Mouse (Mus musculus) myocyte (in vitro differentiated cells): ENCODE results near the gene Acat3. TPM values are rescaled to one million over a fixed set of nuclear protein-coding genes. Genes with fewer than 3 reads are reported as not detected.
A peak's percentile ranks its signal among the peaks of the same experiment; 100 is the strongest.

ENCODE experiments used
- H3K27me3 ChIP-seq: one replicate; pipeline ENCODE4 v1.6.1; 2011; ENCODE audit not compliant: control insufficient read depth, insufficient read depth, insufficient read length
- H3K36me3 ChIP-seq: one replicate; pipeline ENCODE4 v1.6.1; 2011; ENCODE audit not compliant: control insufficient read depth, insufficient read depth
- H3K4me2 ChIP-seq: one replicate; pipeline ENCODE4 v1.6.1; 2011; ENCODE audit warnings: low read depth, control low read depth
- H3K4me3 ChIP-seq: one replicate; pipeline ENCODE4 v1.5.1; 2011; ENCODE audit warnings: mild to moderate bottlenecking, control low read depth, moderate library complexity
- H3K79me2 ChIP-seq: one replicate; pipeline ENCODE4 v1.6.1; 2011; ENCODE audit not compliant: control insufficient read depth, insufficient read depth
- H3ac ChIP-seq: one replicate; pipeline ENCODE4 v1.6.1; 2011; ENCODE audit not compliant: control insufficient read depth, insufficient read length
- CEBPB ChIP-seq: IDR thresholded peaks from 2 replicates; pipeline ENCODE4 v1.6.1; 2011; ENCODE audit warnings: mild to moderate bottlenecking, moderate library complexity; ENCODE audit not compliant: poor library complexity, insufficient read depth, severe bottlenecking
- E2F4 ChIP-seq: IDR thresholded peaks from one replicate; pipeline ENCODE4 v1.6.1; 2011; ENCODE audit warnings: mild to moderate bottlenecking, control low read depth, moderate library complexity; ENCODE audit not compliant: insufficient read depth
- MAX ChIP-seq: IDR thresholded peaks from one replicate; pipeline ENCODE4 v1.6.1; 2011; ENCODE audit warnings: low read depth, mild to moderate bottlenecking, control low read depth
- MYOD1 ChIP-seq, 3 experiments: IDR thresholded peaks; one replicate each; pipeline ENCODE4 v1.6.1; 2011; ENCODE audit warnings: control low read depth in 2 of 3, low read depth in 2 of 3, mild to moderate bottlenecking in 2 of 3, moderate library complexity in 1 of 3; ENCODE audit not compliant: insufficient read length in 2 of 3, control insufficient read depth in 1 of 3
- MYOG ChIP-seq, 3 experiments: IDR thresholded peaks; one replicate each; pipeline ENCODE4 v1.6.1; 2011; ENCODE audit warnings: control low read depth in 2 of 3, low read depth in 2 of 3, mild to moderate bottlenecking in 2 of 3; ENCODE audit not compliant: insufficient read length in 2 of 3, control insufficient read depth in 1 of 3, insufficient read depth in 1 of 3
- POLR2A ChIP-seq: IDR thresholded peaks from one replicate; pipeline ENCODE4 v1.6.1; 2011; ENCODE audit warnings: low read depth, mild to moderate bottlenecking, control low read depth, moderate library complexity; ENCODE audit not compliant: insufficient read length
- POLR2AphosphoS2 ChIP-seq: IDR thresholded peaks from one replicate; pipeline ENCODE4 v1.6.1; 2011; ENCODE audit warnings: low read depth, control low read depth; ENCODE audit not compliant: insufficient read length
- REST ChIP-seq: IDR thresholded peaks from one replicate; pipeline ENCODE4 v1.6.1; 2011; ENCODE audit warnings: mild to moderate bottlenecking, control low read depth, moderate library complexity; ENCODE audit not compliant: insufficient read depth, insufficient read length
- SRF ChIP-seq: IDR thresholded peaks from one replicate; pipeline ENCODE4 v1.6.1; 2011; ENCODE audit warnings: low read depth; ENCODE audit not compliant: control insufficient read depth, insufficient read length
- TCF12 ChIP-seq: IDR thresholded peaks from one replicate; pipeline ENCODE4 v1.6.1; 2011; ENCODE audit warnings: mild to moderate bottlenecking, control low read depth; ENCODE audit not compliant: poor library complexity, insufficient read depth, severe bottlenecking
- TCF3 ChIP-seq: IDR thresholded peaks from one replicate; pipeline ENCODE4 v1.6.1; 2011; ENCODE audit warnings: low read depth, control low read depth; ENCODE audit not compliant: insufficient read length
- USF1 ChIP-seq: IDR thresholded peaks from one replicate; pipeline ENCODE4 v1.6.1; 2011; ENCODE audit warnings: low read depth, mild to moderate bottlenecking, control low read depth, moderate library complexity
- polyA plus RNA-seq: library from polyadenylated mRNA; unstranded; fragments of >200 nt; fragmentation: generic; extraction: Trizol; gene quantifications from one replicate; pipeline ENCODE4 v1.2.1, GENCODE M21; 2012; ENCODE audit warnings: missing spikeins

The Acat3 gene
- polyA plus RNA-seq, 1 experiment = 0.76 TPM

GRCm38 (mm10) chr17:12921073-12921472 lies 19.3 kb downstream of the Acat3 start:
- Histone ChIP-seq H3K4me2 (no peak overlapping the region), H3K4me3 (no peak overlapping the region), H3ac (no peak overlapping the region), H3K36me3 (peaks cover 69% of the 10 kb centered on the region), H3K79me2 (peaks cover 43% of the 10 kb centered on the region), H3K27me3 (no peaks in the 10 kb centered on the region)
- TF ChIP-seq POLR2AphosphoS2 (no peak), CEBPB (no peak), TCF12 (no peak), TCF3 (no peak), SRF (no peak), MYOD1 (IDR thresholded peaks at IDR 0.05; ENCODE audit: control insufficient read depth in 1 of 3, insufficient read length in 2 of 3, low read depth in 2 of 3) (no peak), POLR2A (no peak), MAX (no peak), REST (no peak), MYOG (IDR thresholded peaks at IDR 0.05; ENCODE audit: control insufficient read depth in 1 of 3, insufficient read depth in 1 of 3, insufficient read length in 2 of 3, low read depth in 2 of 3) (no peak), E2F4 (no peak), USF1 (no peak)

GRCm38 (mm10) chr17:12916588-12917380 lies 23.6 kb downstream of the Acat3 start:
- H3ac ChIP-seq = peak overlapping the region; percentile 72
- no peak for TF ChIP-seq MAX
- no peak for TF ChIP-seq USF1
- TF ChIP-seq REST = no peak
- TF ChIP-seq MYOG (IDR thresholded peaks at IDR 0.05; ENCODE audit: control insufficient read depth in 1 of 3, insufficient read depth in 1 of 3, insufficient read length in 2 of 3, low read depth in 2 of 3) = no peak
- no peak for TF ChIP-seq POLR2A
- no peak for TF ChIP-seq TCF3
- no peak for TF ChIP-seq CEBPB
- TF ChIP-seq E2F4 = no peak
- no peak for TF ChIP-seq MYOD1 (IDR thresholded peaks at IDR 0.05; ENCODE audit: control insufficient read depth in 1 of 3, insufficient read length in 2 of 3, low read depth in 2 of 3)
- TF ChIP-seq TCF12 = no peak
- TF ChIP-seq SRF = no peak
- TF ChIP-seq POLR2AphosphoS2 = no peak
- H3K27me3 ChIP-seq = no peaks in the 10 kb centered on the region
- peak overlapping the region; percentile 84 for H3K4me2 ChIP-seq
- peaks cover 46% of the 10 kb centered on the region for H3K36me3 ChIP-seq
- H3K4me3 ChIP-seq = peak overlapping the region; percentile 95
- H3K79me2 ChIP-seq = peaks cover 60% of the 10 kb centered on the region

- no peak for TF ChIP-seq TCF12
- no peak for TF ChIP-seq USF1
- no peak for TF ChIP-seq MYOD1 (IDR thresholded peaks at IDR 0.05; ENCODE audit: control insufficient read depth in 1 of 3, insufficient read length in 2 of 3, low read depth in 2 of 3)
- peak; percentile 96 for TF ChIP-seq POLR2AphosphoS2
- peak in 1 of 3 experiments; percentile 30 for TF ChIP-seq MYOG (IDR thresholded peaks at IDR 0.05; ENCODE audit: control insufficient read depth in 1 of 3, insufficient read depth in 1 of 3, insufficient read length in 2 of 3, low read depth in 2 of 3)
- peak; percentile 77 for TF ChIP-seq E2F4
- peak; percentile 94 for TF ChIP-seq POLR2A
- TF ChIP-seq TCF3 = no peak
- no peak for TF ChIP-seq CEBPB
- TF ChIP-seq REST = no peak
- TF ChIP-seq MAX = no peak
- no peak for TF ChIP-seq SRF
- Histone ChIP-seq H3K4me2 (peak within 1 kb of the TSS; percentile 96), H3K4me3 (peak within 1 kb of the TSS; percentile 95), H3ac (peak within 1 kb of the TSS; percentile 72), H3K79me2 (peaks cover 60% of the 10 kb centered on the region), H3K36me3 (peaks cover 44% of the 10 kb centered on the region), H3K27me3 (no peaks in the 10 kb centered on the region)
Observed at GRCm38 (mm10) chr17:12915881-12916583, 24.4 kb downstream of the Acat3 start, which contains the start of gene Mrpl18. TSS of gene Mrpl18 (minus strand) at chr17:12916345.

GRCm38 (mm10) chr17:12915488-12915880 lies 24.9 kb downstream of the Acat3 start, which contains the start of gene Tcp1:
TSS of gene Tcp1 (plus strand) at chr17:12915701.
- TF ChIP-seq USF1 (no peak), TCF12 (no peak), REST (no peak), MAX (no peak), POLR2A (no peak), TCF3 (no peak), E2F4 (no peak), POLR2AphosphoS2 (no peak), MYOG (IDR thresholded peaks at IDR 0.05; ENCODE audit: control insufficient read depth in 1 of 3, insufficient read depth in 1 of 3, insufficient read length in 2 of 3, low read depth in 2 of 3) (no peak), SRF (no peak), MYOD1 (IDR thresholded peaks at IDR 0.05; ENCODE audit: control insufficient read depth in 1 of 3, insufficient read length in 2 of 3, low read depth in 2 of 3) (no peak), CEBPB (no peak)
- H3K36me3 ChIP-seq = peaks cover 39% of the 10 kb centered on the region

More at GRCm38 (mm10) chr17:12915488-12915880, 24.9 kb downstream of the Acat3 start, which contains the start of gene Tcp1:
- H3K4me2 ChIP-seq = peak within 1 kb of the TSS; percentile 96
- peaks cover 58% of the 10 kb centered on the region for H3K79me2 ChIP-seq
- H3K4me3 ChIP-seq = peak within 1 kb of the TSS; percentile 95
- H3K27me3 ChIP-seq = no peaks in the 10 kb centered on the region
- H3ac ChIP-seq = peak within 1 kb of the TSS; percentile 72
